Mouse (Mus musculus): ENCODE results near the gene Cgn. TPM values are rescaled to one million over a fixed set of nuclear protein-coding genes. Genes with fewer than 3 reads are reported as not detected.

The Cgn gene
- polyA plus RNA-seq (2015; fragmentation: Nextera tagmentation; extraction: Ambion mirVana): 13.5 and 14.3 TPM in 2 replicates

DNA sequence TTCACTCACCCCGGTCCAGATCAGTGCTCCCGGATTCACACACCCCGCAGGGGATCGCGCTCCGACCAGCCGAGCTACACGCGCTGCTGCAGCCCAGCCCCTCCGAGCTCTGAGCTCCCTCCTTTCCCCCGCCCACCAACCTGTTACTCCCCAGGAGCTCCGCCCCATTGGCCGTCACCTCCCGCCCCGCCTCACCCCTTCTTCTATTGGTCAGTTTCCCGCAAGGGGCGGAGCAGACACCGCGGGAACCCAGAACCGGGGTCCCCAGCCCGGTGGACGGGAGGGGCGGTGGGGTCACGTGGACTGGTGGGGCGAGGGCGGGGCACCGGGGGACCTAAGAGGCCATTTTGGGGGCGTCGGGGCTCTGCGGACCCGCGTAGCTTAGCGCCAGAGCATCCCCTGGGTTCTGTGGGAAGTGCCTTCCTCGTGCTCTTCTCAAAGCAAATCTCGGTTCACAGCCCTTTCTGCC is at the start of gene Cgn:
TSS of gene Cgn (minus strand) at position 126 of the 469 bp plus-strand sequence.
- under 1% methylated on average over 35 of the region's 35 CpGs for WGBS

DNA sequence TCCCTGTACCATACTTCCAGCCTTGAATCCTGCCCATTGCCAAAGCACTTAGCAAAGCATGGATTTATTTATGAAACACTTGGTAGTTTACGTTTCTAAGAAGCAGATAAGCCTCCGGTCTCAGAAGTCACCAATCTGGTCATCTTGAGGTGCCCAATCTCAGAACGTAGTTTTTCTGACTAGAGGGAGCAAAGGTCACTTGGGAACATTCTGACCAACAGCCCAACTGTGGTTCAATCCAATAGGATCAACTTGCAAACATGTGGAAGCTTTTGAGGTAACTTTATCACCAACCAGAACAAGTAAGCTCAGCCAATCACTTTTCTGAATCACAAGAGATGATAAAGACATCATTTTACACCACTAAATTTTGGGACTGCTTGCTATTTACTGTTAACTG is 49.1 kb upstream of the Cgn start:
- peaks cover 25% of the 10 kb centered on the region for H3K4me1 ChIP-seq (replicated peaks)
- WGBS: 83% methylated on average over 3 of the region's 3 CpGs

More for the DNA sequence above, at the start of gene Cgn:
- H3K9me3 ChIP-seq: no peaks in the 10 kb centered on the region
- H3K36me3 ChIP-seq: no peaks in the 10 kb centered on the region
- ATAC-seq (ENCODE audit: low FRiP score, low read depth): peak; percentile 94
- H3K4me3 ChIP-seq: peak within 1 kb of the TSS; percentile 48
- H3K27ac ChIP-seq (replicated peaks): peak within 1 kb of the TSS; percentile 91
- H3K27me3 ChIP-seq: no peaks in the 10 kb centered on the region
- peaks cover 20% of the 10 kb centered on the region for H3K4me1 ChIP-seq (replicated peaks)
- peak within 1 kb of the TSS; percentile 86 for H3K4me2 ChIP-seq
- H3K9ac ChIP-seq: peak within 1 kb of the TSS; percentile 67

DNA sequence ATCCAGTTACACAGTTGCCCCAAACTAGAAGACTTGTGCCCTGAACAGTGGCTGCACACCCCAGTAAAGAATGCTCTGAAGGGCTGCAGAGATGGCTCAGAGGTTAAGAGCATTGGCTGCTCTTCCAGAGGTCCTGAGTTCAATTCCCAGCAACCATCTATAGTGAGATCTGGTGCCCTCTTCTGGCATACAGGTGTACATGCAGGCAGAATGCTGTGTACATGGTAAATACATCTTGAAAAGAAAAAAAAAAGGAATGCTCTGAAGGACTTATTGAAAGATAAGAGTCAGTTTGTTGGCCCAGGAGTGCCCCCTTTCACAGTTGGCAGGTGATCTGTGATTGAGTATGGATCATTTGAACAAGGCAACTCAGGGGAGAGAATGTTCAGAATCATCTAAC is 47.1 kb upstream of the Cgn start:
- H3K36me3 ChIP-seq: no peaks in the 10 kb centered on the region
- ATAC-seq (ENCODE audit: low FRiP score, low read depth): no peak
- H3K27me3 ChIP-seq: no peaks in the 10 kb centered on the region
- no peak overlapping the region for H3K27ac ChIP-seq (replicated peaks)
- H3K4me2 ChIP-seq: no peak overlapping the region
- H3K9ac ChIP-seq: no peak overlapping the region
- H3K4me3 ChIP-seq: no peak overlapping the region
- no peaks in the 10 kb centered on the region for H3K9me3 ChIP-seq
- 0 out of 2 replicates have a peak, but pooled peaks cover 7% of the 10 kb centered on the region for H3K4me1 ChIP-seq (replicated peaks)

More for the DNA sequence above, 49.1 kb upstream of the Cgn start:
- no peak overlapping the region for H3K4me3 ChIP-seq
- ATAC-seq (ENCODE audit: low FRiP score, low read depth): no peak
- no peak overlapping the region for H3K27ac ChIP-seq (replicated peaks)
- H3K9me3 ChIP-seq: no peaks in the 10 kb centered on the region
- H3K4me2 ChIP-seq: no peak overlapping the region
- H3K36me3 ChIP-seq: no peaks in the 10 kb centered on the region
- no peak overlapping the region for H3K9ac ChIP-seq
- H3K27me3 ChIP-seq: no peaks in the 10 kb centered on the region

DNA sequence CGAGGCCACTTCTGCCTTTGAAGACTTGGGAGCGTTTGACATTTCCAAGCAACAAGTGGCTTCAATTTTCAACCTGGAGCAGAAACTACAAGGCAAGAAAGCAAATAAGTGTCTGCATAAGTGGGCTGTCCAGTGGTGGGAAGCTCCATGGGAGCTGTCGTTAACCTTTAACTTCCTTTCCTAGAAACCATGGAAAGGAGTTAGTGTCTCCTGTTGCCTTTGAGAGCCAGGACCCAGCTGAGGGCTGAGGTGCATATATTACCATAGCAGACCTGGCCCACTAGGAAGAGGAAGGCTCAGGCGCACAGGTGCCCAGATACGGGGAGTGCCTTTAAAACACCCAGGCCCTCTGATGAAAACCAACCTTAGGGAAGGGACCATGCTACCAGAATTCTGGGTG is 46.4 kb upstream of the Cgn start:
- Histone ChIP-seq H3K9ac (no peak overlapping the region), H3K4me1 (replicated peaks) (0 out of 2 replicates have a peak, but pooled peaks cover 7% of the 10 kb centered on the region), H3K4me3 (no peak overlapping the region), H3K27ac (replicated peaks) (no peak overlapping the region), H3K36me3 (no peaks in the 10 kb centered on the region), H3K27me3 (no peaks in the 10 kb centered on the region), H3K4me2 (no peak overlapping the region), H3K9me3 (no peaks in the 10 kb centered on the region)
- 78% methylated on average over 5 of the region's 5 CpGs for WGBS
- no peak for ATAC-seq (ENCODE audit: low FRiP score, low read depth)

DNA sequence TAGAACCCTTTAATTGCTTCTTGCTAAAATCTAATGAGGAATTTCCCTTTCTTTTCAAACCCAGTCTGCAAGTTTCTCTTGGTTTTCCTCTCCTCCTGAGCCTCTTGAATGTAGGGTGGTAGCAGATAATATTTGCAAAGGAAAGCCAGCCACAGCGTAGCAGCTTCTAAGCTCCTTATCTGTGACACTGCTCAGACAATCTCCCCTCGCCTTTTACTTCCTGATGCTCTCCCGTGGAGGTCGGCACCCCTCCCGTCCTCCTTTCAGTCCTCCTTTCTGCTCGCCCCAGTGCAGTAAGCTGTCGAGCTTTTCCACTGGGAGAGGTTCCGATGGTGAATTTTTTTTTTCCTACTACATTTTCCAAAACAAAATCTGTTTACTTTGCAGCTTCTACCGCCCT is 45.8 kb upstream of the Cgn start:
- H3K4me1 ChIP-seq (replicated peaks): 0 out of 2 replicates have a peak, but pooled peaks cover 7% of the 10 kb centered on the region
- 32% methylated on average over 9 of the region's 9 CpGs for WGBS
- no peak overlapping the region for H3K4me3 ChIP-seq
- H3K9ac ChIP-seq: no peak overlapping the region
- no peak for ATAC-seq (ENCODE audit: low FRiP score, low read depth)
- no peaks in the 10 kb centered on the region for H3K36me3 ChIP-seq
- H3K4me2 ChIP-seq: no peak overlapping the region
- H3K27me3 ChIP-seq: no peaks in the 10 kb centered on the region
- no peak overlapping the region for H3K27ac ChIP-seq (replicated peaks)
- no peaks in the 10 kb centered on the region for H3K9me3 ChIP-seq

DNA sequence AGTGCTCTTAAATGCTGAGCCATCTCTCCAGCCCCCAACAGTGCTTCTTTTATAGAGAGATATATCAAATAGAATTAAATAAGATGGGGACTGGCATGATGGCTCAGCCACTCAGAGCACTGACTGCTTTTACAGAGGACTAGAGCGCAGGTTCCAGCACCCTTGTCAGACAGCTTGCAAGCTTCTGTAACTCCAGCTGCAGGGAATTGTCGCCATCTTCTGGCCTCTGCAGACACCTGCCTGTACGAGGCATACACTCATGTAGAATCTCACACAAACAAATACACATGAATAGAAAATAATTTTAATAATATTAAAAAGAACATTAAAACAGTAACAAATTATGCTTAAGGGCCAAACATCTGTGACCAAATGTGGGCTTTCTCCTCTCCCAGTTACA is 37.8 kb upstream of the Cgn start:
- 82% methylated on average over 3 of the region's 3 CpGs for WGBS
- Histone ChIP-seq H3K27ac (replicated peaks) (no peak overlapping the region), H3K4me1 (replicated peaks) (peaks cover 6% of the 10 kb centered on the region; the same call in 1 of the 2 replicates), H3K9ac (no peak overlapping the region), H3K4me2 (no peak overlapping the region), H3K27me3 (no peaks in the 10 kb centered on the region), H3K9me3 (no peaks in the 10 kb centered on the region), H3K36me3 (no peaks in the 10 kb centered on the region), H3K4me3 (no peak overlapping the region)
- no peak for ATAC-seq (ENCODE audit: low FRiP score, low read depth)

DNA sequence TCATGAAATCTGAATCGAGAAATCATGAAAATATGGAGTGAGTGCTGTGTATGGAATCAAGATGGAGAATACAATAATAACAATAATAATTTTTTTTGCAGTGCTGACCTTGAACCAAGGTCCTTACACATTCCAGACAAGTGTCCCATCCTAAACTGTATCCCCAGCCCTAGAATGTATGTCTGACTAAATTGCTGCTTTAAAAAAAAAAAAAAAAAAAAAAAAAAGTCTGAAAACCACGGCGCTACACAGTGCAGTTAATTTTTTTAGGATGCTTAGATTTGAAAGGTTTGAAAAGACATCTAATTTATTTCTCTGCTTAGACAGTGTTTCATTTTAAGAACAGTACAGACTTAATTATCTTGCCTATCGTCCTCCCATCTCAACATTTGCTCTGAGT is 35.8 kb upstream of the Cgn start:
- Histone ChIP-seq H3K27me3 (no peaks in the 10 kb centered on the region), H3K4me2 (peak overlapping the region; percentile 71), H3K9me3 (no peaks in the 10 kb centered on the region), H3K4me3 (peak overlapping the region; percentile 56), H3K36me3 (no peaks in the 10 kb centered on the region), H3K9ac (peak overlapping the region; percentile 69; the same call in 1 of the 2 replicates), H3K27ac (replicated peaks) (peak overlapping the region; percentile 90), H3K4me1 (replicated peaks) (peaks cover 6% of the 10 kb centered on the region; the same call in 1 of the 2 replicates)
- peak; percentile 46; the same call in 1 of the 2 replicates for ATAC-seq (ENCODE audit: low FRiP score, low read depth)
- WGBS: 70% methylated on average over 4 of the region's 4 CpGs

DNA sequence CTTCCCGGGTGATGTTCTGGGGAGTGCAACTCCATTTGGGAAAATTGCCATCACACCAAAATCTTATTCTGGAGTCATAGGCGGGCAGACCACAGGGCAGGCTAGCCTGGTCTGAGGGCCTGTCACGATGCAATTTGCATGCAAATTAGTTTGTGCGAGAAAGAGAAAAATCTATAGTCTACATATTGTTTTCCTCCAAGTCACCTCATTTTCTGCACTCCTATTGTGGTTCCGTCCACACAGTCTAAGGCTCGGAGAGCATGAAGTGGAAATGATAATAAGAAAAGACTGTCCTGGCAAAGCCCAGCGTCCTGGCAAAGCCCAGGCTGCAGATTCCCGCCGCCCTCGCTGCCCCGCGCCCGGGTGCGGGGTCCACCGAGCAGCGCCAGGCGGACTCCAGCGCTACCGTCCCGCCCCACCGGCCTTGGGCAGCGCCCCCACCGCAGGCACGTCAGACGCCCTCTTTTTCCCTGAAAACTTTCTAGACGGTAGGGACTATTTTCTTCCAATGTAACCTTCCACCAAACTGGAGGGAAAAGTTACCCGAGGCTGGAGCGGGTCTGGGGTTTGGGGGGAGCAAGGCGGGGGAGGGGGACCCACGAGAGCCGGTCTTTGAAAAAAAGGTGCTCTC is 34.8 kb upstream of the Cgn start:
- Histone ChIP-seq H3K27me3 (no peaks in the 10 kb centered on the region), H3K4me3 (peak overlapping the region; percentile 56), H3K36me3 (no peaks in the 10 kb centered on the region), H3K9me3 (no peaks in the 10 kb centered on the region), H3K4me1 (replicated peaks) (peaks cover 6% of the 10 kb centered on the region; the same call in 1 of the 2 replicates), H3K27ac (replicated peaks) (peak overlapping the region; percentile 90), H3K4me2 (peak overlapping the region; percentile 71), H3K9ac (peak overlapping the region; percentile 69)
- peak; percentile 74 for ATAC-seq (ENCODE audit: low FRiP score, low read depth)
- 2% methylated on average over 31 of the region's 31 CpGs for WGBS

DNA sequence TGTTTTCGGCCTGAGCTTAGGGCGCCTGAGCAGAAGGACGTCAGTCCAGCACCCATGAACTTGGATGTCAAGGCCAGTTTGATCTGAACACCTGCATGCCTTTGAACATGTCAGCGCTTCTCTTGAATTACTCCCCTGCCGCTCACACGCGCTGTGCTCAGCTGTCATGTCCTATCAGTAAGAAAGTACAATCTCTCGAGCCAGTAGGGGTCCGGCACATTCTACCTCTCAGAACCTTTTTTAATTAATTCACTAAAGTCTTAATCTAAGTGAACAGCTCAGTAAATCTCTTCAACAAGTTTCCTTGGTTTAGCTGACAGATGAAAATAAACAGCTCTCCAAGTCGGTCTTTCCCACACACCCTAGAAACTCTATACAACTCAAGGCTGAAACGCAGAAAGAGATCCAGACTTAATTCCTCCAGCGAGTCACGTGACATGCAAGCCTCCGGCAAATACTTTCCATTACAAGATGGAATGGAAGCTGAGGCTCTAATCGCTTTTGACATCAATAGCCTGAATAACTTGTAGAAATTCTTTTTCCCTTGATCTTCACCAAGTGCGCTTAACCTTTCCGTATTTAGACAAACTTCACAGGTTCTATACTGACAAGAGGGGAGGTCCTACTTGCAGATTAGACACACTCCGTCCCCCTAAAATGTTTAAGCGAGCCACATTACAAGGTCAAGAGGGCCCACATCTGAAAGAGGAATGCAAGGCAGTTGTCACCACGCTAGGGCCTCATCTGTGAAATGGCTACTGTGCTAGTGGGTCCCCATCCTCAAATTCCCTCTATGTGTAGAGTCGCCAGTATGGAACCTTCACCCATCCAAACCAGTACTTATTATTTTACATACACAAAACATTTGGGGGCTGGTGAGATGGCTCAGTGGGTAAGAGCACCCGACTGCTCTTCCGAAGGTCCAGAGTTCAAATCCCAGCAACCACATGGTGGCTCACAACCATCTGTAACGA is 33.4 kb upstream of the Cgn start:
- WGBS: 76% methylated on average over 24 of the region's 24 CpGs
- Histone ChIP-seq H3K4me2 (no peak overlapping the region), H3K36me3 (no peaks in the 10 kb centered on the region), H3K9ac (no peak overlapping the region), H3K27ac (replicated peaks) (no peak overlapping the region), H3K9me3 (no peaks in the 10 kb centered on the region), H3K4me1 (replicated peaks) (peaks cover 6% of the 10 kb centered on the region; the same call in 1 of the 2 replicates), H3K4me3 (no peak overlapping the region), H3K27me3 (no peaks in the 10 kb centered on the region)
- ATAC-seq (ENCODE audit: low FRiP score, low read depth): no peak

DNA sequence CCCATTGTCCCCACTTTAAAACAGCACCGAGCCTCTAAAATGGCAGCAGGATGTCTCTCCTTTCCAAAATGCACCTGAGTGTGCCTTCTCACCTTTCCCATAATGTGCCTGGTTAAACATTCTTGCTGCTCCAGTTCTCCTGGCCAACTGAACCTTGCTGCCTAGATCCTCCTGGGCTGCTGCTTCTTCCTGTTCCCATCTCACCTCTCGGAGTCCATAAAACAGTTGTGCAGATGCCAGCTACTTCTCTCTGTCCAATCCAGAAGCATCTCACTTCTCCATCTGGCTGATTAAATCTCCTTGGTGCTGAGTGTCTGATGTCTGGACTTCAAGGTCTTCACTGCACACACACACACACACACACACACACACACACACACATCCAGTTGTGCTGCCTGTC is 31.4 kb upstream of the Cgn start:
- Histone ChIP-seq H3K27me3 (no peaks in the 10 kb centered on the region), H3K36me3 (no peaks in the 10 kb centered on the region), H3K4me1 (replicated peaks) (peaks cover 6% of the 10 kb centered on the region; the same call in 1 of the 2 replicates), H3K27ac (replicated peaks) (no peak overlapping the region), H3K4me2 (no peak overlapping the region), H3K9ac (no peak overlapping the region), H3K9me3 (no peaks in the 10 kb centered on the region), H3K4me3 (no peak overlapping the region)
- no peak for ATAC-seq (ENCODE audit: low FRiP score, low read depth)
- WGBS: 89% methylated on average over 2 of the region's 2 CpGs

DNA sequence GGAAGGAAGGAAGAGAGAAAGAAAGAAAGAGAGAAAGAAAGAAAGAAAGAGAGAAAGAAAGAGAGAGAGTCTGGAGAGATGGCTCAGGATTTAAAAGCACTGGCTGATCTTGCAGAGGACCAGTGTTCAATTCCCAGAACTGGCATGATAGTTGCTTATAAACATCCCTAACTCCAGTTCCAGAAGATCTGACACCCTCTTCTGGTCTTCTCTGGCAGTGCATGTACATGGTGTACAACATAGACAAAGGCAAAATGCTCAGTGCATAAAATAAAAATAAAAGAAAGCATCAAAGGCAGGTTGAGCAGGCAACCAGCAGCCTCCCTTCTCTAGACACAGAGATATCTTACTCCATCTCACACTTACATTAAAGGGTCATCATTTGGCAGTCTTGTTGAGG is 29.3 kb upstream of the Cgn start:
- no peak overlapping the region for H3K9ac ChIP-seq
- no peaks in the 10 kb centered on the region for H3K27me3 ChIP-seq
- H3K27ac ChIP-seq (replicated peaks): no peak overlapping the region
- H3K36me3 ChIP-seq: no peaks in the 10 kb centered on the region
- no peak overlapping the region for H3K4me3 ChIP-seq
- H3K4me1 ChIP-seq (replicated peaks): peaks cover under 1% of the 10 kb centered on the region; the same call in 1 of the 2 replicates
- H3K4me2 ChIP-seq: no peak overlapping the region
- no peak for ATAC-seq (ENCODE audit: low FRiP score, low read depth)
- no peaks in the 10 kb centered on the region for H3K9me3 ChIP-seq

DNA sequence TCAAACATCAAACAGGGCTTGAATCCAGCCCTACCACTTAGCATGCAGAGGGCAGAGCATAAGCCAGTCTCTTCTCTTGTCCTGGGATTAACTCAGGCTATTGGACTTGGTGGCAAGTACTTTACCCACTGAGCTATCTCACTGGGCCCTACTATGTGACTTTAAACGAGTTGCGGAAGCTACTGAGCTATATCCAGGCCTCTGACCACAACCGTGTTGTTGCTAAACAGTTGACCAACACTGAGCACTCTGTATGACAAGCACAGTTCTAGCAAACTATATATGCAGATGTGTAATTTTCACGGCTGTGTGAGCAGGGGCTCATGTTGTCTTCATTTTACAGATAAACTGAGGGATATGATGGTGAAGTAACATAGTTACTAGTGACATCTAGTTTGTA is 28.4 kb upstream of the Cgn start:
- Histone ChIP-seq H3K27ac (replicated peaks) (no peak overlapping the region), H3K4me1 (replicated peaks) (no peaks in the 10 kb centered on the region), H3K9me3 (no peaks in the 10 kb centered on the region), H3K4me2 (no peak overlapping the region), H3K4me3 (no peak overlapping the region), H3K36me3 (no peaks in the 10 kb centered on the region), H3K27me3 (no peaks in the 10 kb centered on the region), H3K9ac (no peak overlapping the region)
- ATAC-seq (ENCODE audit: low FRiP score, low read depth): no peak
- 84% methylated on average over 4 of the region's 4 CpGs for WGBS

All from hindbrain, embryonic 15.5 days (tissue).